Mouse (Mus musculus) embryo, embryonic 10 days (tissue): Measurements from ENCODE around the gene Acadsb.

Experiments
- DNase-seq: peaks from one replicate; pipeline ENCODE4 v3.0.0-alpha.2; 2015; ENCODE audit warnings: low spot score

The Acadsb gene

GRCm38 (mm10) chr7:131465735-131466134 lies 55.3 kb downstream of the Acadsb start:
- DNase-seq, result peak; percentile 64

- no peak for DNase-seq
Measured at GRCm38 (mm10) chr7:131467312-131467711, 56.9 kb downstream of the Acadsb start.

DNA sequence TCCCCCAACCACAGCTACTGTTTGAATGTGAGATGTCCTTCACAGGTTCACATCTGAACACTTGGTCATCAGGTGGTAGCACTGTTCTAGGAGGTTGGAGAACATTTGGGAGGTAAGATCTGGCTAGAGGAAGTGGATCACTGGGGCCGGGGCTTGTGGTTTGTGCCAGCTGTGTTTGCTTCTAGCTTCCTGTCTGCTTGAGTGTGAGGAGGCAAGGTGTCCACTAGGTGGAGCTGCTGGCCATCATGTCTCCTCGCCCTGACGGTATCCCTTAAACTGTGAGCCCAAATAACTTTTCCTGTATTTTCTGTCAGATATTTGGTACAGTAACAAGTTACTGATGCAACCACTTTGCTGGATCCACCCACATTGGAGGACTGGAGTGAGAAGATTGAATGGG lies 59.1 kb downstream of the Acadsb start:
- peak; percentile 34 for DNase-seq

DNA sequence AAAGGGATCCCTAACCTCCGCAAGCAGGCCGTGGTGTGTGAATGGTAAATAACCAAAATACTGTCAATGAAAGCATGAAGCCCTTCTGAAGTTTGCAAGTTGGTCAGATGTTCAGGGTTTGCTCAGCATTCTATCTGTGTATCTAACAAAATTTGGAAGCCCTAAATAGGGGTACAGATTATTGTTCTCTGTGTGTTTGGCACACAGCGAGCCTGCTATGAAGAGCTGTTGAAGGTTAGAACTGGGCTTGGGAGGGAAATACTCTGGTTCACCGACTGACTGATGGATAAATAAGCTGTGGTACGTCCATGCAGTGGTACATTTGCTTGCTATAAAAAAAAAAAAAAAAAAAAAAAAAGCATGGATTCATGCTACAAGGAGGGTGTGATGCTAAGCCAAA lies 61.1 kb downstream of the Acadsb start:
- DNase-seq, result no peak

- DNase-seq, result peak; percentile 77
Measured at GRCm38 (mm10) chr7:131477140-131477539, 66.7 kb downstream of the Acadsb start.

DNA sequence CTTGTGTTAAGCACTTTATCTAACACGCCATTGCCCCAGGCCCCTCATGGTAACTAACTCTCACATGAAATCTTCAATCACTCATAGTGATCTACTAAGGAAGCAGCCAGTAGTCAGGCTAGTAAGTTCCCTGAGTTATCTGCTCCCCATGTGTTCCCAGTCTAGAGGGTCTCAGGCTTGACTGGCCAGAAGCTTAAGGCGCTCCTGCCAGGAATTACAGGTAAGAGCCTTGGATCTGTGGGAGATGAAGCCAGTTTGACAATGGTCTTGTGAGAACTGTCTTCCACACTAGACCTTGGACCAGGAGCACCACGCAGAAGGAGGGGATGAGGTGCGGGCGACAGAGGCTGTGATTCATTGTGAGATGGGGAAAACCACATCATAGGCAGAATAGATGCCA lies 68.0 kb downstream of the Acadsb start:
- no peak for DNase-seq
